Mouse (Mus musculus) ovary, adult 2 months (tissue): ENCODE measurements around the gene Lrrc73. TPM values are rescaled to one million over a fixed set of nuclear protein-coding genes. Genes with fewer than 3 reads are reported as not detected.

Experiments used
- polyA plus RNA-seq: library from polyadenylated mRNA; depleted of rRNA; stranded (reverse); fragments of >200 nt; gene quantifications from 2 replicates; pipeline ENCODE4 v1.2.3, GENCODE M21; 2012; rRNA removed

Lrrc73 gene
- 11.6 and 14.3 TPM in 2 replicates for polyA plus RNA-seq

GRCm38 (mm10) chr17:46253452-46254084, at the start of gene Lrrc73:
Gene Lrrc73 (plus strand): TSS chr17:46253531.

GRCm38 (mm10) chr17:46247512-46248188, 5.7 kb upstream of the Lrrc73 start, which contains the start of the genes Polr1c and Yipf3:
Gene Polr1c (minus strand): TSS chr17:46248054.
Gene Yipf3 (plus strand): TSS chr17:46248080.

DNA sequence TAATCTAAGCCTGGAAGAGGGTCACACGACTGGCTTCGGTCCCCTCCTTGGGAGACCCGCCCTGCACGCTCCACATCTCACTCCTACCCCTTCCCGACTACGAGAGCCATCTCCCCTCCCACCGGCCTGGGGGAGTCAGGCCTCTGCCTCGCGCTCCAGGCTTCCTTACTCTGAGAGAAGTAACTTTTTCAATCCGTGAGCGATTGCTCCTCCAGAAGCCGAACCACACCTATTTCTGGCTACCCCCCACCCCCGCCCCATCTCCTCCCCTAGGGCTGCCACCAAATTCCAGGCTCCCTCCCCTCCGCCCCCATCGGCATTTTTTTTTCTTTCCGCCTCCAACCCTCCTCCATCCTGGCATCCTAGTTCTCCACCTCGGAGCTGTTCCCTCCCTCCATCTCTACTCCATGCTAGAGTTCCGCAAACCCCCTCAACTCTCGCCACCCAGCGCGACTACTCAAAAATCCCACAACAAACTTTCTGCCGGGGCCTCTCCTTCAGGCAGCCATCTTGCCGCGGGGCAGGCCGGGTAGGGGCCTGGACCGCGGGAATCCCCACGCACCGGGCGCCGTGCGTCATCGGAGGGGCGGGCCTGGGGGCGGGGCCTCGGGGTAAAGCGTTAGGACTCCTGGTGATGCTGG, 29.3 kb downstream of the Lrrc73 start, which contains the start of gene Tjap1:
Gene Tjap1 (minus strand): TSS at position 544 of the 641 bp plus-strand sequence.

DNA sequence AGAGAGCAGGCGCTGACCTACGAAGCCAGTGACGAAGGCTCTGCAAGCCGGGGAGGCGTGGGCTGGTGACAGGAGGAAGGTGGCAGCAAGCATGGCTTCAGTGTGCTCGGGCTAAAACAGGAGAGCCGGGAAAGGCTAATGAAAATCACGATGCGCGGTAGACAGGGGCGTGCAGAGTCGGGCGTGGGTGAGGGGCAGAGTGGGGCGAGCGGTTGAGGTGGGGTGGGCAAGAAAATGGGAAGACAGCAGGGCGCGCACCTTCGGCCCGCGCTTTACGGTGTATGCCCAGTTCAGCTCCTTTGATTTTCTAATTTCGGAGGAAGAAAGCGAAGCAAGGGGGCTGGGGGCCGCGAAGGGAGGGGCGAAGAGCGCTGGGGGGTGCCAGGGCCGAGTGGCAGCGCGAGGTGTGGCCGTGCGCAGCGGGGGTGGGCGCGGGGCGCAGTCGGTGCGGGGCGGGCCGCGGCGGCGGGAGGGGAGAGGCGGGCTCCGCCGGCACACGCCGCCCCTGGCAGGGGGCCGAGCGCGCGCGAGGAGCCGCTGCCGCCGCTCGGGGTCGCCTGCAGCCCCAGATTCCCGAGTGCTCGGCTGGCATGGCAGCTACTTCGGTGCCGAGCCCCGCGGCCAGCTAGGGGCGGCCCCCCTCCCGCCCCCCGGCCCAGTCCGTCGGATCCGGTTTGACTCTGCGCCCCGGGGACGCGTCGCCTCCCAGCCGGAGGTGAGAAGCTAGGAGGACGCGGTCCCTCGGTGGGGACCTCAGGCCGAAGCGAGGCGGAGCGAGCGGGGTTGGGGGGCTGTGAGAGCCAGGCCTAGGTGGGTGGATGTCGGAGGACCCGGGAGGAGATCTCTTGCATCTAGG, 44.3 kb downstream of the Lrrc73 start, which contains the start of gene Dlk2:
Gene Dlk2 (plus strand): TSS at position 58 of the 856 bp plus-strand sequence.

Other genes starting within 250 kb of the Lrrc73 start
- gene Vegfa, start 221.2 kb upstream of the Lrrc73 start, polyA plus RNA-seq = 346 and 364 TPM in 2 replicates
- 38.1 and 43.1 TPM in 2 replicates for gene Mrps18a, start 142.5 kb upstream of the Lrrc73 start, polyA plus RNA-seq
- 30.2 and 32.9 TPM in 2 replicates for gene Rsph9, start 109.3 kb upstream of the Lrrc73 start, polyA plus RNA-seq
- gene Mad2l1bp, start 100.0 kb upstream of the Lrrc73 start, polyA plus RNA-seq = 12.6 and 18.3 TPM in 2 replicates
- 119 and 122 TPM in 2 replicates for gene Gtpbp2, start 92.5 kb upstream of the Lrrc73 start, polyA plus RNA-seq
- gene Polh, start 50.9 kb upstream of the Lrrc73 start, polyA plus RNA-seq = 6.9 and 7.8 TPM in 2 replicates
- gene Xpo5, start 50.7 kb upstream of the Lrrc73 start, polyA plus RNA-seq = 35.4 and 37.4 TPM in 2 replicates
- 70.9 and 83.1 TPM in 2 replicates for gene Polr1c, start 5.5 kb upstream of the Lrrc73 start, polyA plus RNA-seq
- 332 and 400 TPM in 2 replicates for gene Yipf3, start 5.5 kb upstream of the Lrrc73 start, polyA plus RNA-seq
- gene Tjap1, start 29.5 kb downstream of the Lrrc73 start, polyA plus RNA-seq = 95.7 and 100 TPM in 2 replicates
- 1.9 and 3.8 TPM in 2 replicates for gene Dlk2, start 43.9 kb downstream of the Lrrc73 start, polyA plus RNA-seq
- gene Abcc10, start 74.8 kb downstream of the Lrrc73 start, polyA plus RNA-seq = 27.7 and 35.5 TPM in 2 replicates
- gene Zfp318, start 130.2 kb downstream of the Lrrc73 start, polyA plus RNA-seq = 21.4 and 22.3 TPM in 2 replicates
- 12.5 and 15.5 TPM in 2 replicates for gene Crip3, start 175.4 kb downstream of the Lrrc73 start, polyA plus RNA-seq
- gene Slc22a7, start 184.9 kb downstream of the Lrrc73 start, polyA plus RNA-seq = not detected in 2 replicates
- 0.33 and 0.38 TPM in 2 replicates for gene Ttbk1, start 234.1 kb downstream of the Lrrc73 start, polyA plus RNA-seq
- gene Dnph1, start 243.2 kb downstream of the Lrrc73 start, polyA plus RNA-seq = 14.5 and 20.1 TPM in 2 replicates